Mouse (Mus musculus): ENCODE measurements at regions not wholly inside any gene's neighbourhood (a gene's known extent, or its start where the extent isn't known, plus 50 kb on each side); places are given as distances from the start of the nearest gene placed in this dataset.
A peak's percentile ranks its signal among the peaks of the same experiment; 100 is the strongest.

DNA sequence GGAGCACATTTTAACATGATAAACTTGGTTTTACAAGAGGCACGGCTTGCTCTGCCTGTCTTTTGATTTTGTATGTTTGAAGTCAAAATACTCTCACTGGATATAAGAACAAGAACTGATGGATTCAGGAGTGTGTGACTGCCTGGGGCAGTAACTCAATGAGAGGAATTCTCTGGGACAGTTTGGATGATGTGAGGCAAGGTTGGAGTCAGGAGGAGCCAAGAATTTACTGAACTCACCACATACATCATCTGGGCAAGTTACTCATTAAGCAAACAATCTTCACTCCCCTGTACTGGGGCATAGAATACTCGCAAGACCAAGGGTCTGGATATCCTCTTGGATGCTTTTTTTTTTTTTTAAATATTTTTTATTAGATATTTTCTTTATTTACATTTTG, 87.7 kb upstream of the 4933412E24Rik start:
- DNase-seq (ENCODE audit: low spot score in 2 of 2), result no peak

DNA sequence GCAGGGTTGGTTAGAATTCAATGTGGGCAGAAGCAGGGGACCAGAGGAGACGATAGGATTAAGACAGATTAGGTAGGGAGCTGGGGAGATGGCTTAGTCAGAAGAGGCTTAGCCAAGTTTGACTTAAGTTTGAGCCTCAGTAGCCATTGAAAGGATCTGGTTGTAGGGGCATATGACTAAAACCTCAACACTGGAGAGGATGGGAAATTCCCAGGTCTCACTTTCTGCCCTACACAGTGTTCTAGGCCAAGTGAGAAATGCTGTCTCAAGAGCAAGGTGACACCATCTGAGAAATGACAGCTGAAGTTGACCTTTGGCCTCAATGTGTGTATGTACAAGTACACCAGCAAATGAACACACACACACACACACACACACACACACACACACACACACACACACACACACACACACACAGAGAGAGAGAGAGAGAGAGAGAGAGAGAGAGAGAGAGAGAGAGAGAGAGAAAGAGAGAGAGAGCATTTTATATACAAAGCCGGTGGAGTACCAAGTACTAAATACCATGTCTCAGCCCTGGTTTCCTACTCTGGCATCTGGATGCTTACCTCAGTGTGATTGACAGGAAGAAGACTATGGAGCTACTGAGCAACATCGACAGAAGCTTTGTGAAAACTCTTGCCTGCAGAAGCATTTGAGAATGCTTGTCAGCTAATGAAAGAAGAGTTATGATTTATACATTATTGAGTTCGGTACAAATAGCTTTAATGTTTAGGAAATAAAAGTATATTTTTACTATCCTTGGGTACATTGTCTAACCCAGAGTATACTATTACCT, 85.3 kb upstream of the 4933412E24Rik start:
- DNase-seq (ENCODE audit: low spot score in 2 of 2), result no peak

DNA sequence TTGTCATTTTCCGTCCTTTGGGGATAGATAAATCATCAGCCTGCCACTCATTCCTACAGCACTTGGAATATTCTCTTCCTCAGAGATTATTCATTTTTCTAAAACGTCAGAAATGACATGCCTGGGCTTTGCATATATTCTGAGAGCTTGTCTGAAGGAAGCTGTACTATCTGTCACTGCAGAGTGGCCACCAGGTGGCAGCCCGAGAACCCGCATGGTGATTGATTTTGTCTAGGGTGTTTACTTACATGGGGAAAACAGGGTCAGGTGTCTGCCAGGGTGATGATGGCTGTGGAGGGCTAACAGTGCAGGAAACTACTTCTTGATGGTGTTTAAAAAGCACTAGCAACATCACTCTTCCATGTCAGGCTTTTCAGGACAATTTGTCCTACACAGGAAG, 80.7 kb upstream of the 4933412E24Rik start:
- DNase-seq (ENCODE audit: low spot score in 2 of 2), result peak; percentile 53 to 58

DNA sequence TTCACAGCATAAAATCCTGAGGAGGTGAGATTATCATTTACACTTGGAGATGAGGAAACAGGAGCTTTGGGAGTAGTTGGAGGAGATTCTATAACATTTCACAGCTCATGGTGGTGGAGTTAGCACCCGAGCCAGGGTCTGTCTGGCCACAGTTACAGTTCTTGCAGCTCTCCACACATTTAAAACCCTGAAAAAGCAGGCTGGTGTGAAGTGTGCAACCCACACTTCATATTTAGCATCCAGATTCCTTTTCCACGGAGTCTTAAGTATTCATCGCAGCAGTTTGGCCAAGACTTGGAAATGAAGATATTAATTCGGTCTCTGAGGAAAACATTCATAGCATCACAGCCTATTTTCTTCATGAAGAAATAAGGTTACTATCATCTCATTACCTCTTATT, 79.7 kb upstream of the 4933412E24Rik start:
- no peak for DNase-seq (ENCODE audit: low spot score in 2 of 2)

DNA sequence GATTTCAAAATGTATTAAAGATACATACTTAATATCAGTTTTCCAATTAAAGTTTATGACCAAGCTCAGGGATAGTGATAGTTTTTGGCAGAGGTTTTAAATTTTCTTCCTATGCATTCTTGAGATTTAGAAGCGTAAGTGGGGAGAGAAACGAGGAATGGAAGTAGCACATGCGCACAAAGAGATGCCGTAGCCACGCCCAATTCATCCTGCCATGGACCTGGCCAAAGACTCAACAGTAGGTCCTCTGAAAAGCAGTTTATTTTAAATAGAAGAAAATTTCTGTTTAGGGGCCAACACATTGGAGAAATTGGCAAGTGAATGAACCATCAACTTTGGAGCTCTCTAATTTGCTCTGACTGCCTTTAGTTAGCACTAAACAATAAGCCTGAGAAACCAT, 73.5 kb upstream of the 4933412E24Rik start:
- no peak for DNase-seq (ENCODE audit: low spot score in 2 of 2)

DNA sequence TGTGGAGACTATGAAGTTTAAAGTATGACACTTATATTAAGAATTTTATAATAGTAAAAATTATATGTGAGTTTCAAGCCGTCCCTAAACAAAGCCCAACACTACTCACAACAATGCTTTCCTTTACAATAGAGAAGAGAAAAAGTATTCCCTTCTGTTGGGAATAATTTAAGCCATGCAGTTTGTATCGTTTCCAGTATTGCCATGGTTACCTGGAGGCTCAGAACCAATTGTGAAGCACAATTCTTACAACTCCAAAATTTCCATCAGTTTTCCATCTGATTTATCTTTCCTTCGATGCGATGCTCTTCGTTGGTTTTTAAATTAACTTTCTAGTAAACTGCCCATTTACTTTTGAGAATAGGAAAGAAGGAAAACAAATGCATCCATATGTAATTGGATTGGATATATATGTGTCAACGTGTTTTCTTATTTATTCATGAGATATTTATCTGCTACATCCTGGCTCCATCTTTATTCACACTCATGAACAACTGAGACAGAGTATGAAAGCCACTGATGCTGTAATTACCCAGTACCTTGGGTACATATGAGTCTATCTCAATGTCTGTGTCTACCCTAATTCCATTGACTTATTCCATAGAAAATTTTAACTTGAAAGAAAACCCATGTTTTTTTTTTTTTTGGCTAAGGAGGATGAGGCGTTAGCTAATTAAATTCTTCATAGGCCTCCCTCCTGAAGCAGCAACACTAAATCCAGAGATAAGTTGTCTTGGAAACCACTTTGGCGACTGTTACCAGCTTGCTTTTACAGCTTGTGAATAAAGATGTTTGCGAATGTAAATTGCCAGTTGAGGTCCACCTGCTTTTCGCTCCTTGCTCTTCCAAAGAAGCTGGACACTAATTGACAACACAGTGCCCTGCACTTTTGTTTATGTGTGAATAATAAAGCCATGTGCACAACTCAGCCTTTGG, 72.8 kb upstream of the 4933412E24Rik start:
- DNase-seq (ENCODE audit: low spot score in 2 of 2), result no peak
